Mouse (Mus musculus) lung, embryonic 14.5 days (tissue): ENCODE measurements around the gene Cox10. TPM values are rescaled to one million over a fixed set of nuclear protein-coding genes. Genes with fewer than 3 reads are reported as not detected.

ENCODE experiments used
- ATAC-seq: fragments of 200-750 bp; cut with Nextera tagmentation; 2 replicates; pipeline ENCODE4 v1.8.0; 2017; ENCODE audit warnings: mild to moderate bottlenecking, moderate TSS enrichment, moderate library complexity; ENCODE audit not compliant: insufficient read depth
- DNase-seq: peaks from one replicate; pipeline ENCODE4 v3.0.0-alpha.2; 2015
- H3K27ac ChIP-seq: fragments of 300-500 bp; sonication (generic); 2 replicates; pipeline ENCODE4 v1.5.1; 2014; ENCODE audit warnings: low read depth, mild to moderate bottlenecking, moderate library complexity
- H3K27me3 ChIP-seq: fragments of 300-500 bp; sonication (generic); 2 replicates; pipeline ENCODE4 v1.6.1; 2014; ENCODE audit warnings: low read length, control low read depth; ENCODE audit not compliant: insufficient read depth
- H3K36me3 ChIP-seq: fragments of 300-500 bp; sonication (generic); 2 replicates; pipeline ENCODE4 v1.6.1; 2014; ENCODE audit warnings: control low read depth; ENCODE audit not compliant: insufficient read depth
- H3K4me1 ChIP-seq: fragments of 300-500 bp; sonication (generic); 2 replicates; pipeline ENCODE4 v1.6.1; 2014; ENCODE audit warnings: antibody characterized with exemption, control low read depth; ENCODE audit not compliant: insufficient read depth
- H3K4me2 ChIP-seq: fragments of 300-500 bp; sonication (generic); 2 replicates; pipeline ENCODE4 v1.6.1; 2014; ENCODE audit warnings: mild to moderate bottlenecking
- H3K4me3 ChIP-seq: fragments of 300-500 bp; sonication (generic); 2 replicates; pipeline ENCODE4 v1.5.1; 2014; ENCODE audit warnings: low read depth, low read length
- H3K9ac ChIP-seq: fragments of 300-500 bp; sonication (generic); 2 replicates; pipeline ENCODE4 v1.6.1; 2014
- H3K9me3 ChIP-seq: fragments of 300-500 bp; sonication (generic); 2 replicates; pipeline ENCODE4 v1.6.1; 2016; ENCODE audit warnings: low read depth, low read length, control low read depth
- CTCF ChIP-seq: IDR thresholded peaks from 2 replicates; pipeline ENCODE4 v1.5.1; 2016; ENCODE audit warnings: antibody characterized with exemption, low read depth
- WGBS: fragments of 180-500 bp; shearing (Covaris S2); extraction: QIAGEN DNeasy Blood & Tissue Kit; methylation state at CpG from one replicate; pipeline ENCODE4 v1.1.7; 2014; 5-methylcytosine and 5-hydroxymethylcytosine counted together
- polyA plus RNA-seq: library from polyadenylated mRNA; unstranded; fragments of >200 nt; fragmentation: Nextera tagmentation; extraction: Ambion mirVana; gene quantifications from 2 replicates; pipeline ENCODE4 v1.2.1, GENCODE M21; 2014

The Cox10 gene
- polyA plus RNA-seq, 1 experiment from 2014 or later, result 27.3 TPM

DNA sequence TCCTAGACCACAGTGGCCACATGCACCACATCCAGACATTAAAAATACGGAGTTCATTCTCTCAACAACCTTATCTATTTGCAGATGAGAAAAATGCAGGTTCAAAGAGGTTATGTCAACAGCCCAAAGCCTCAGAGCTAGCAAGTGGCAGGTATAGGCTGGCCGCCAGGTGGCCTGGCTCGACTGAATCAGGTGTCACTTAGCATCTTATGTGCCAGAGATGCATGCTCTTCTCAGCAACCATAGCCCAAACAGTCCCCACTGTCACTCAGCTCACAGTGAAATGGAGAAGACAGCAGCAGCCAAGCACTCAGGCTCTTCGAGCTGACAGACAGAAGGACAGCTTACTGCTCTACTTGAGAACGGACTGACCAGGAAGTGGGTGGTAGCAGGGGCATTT, 44.6 kb downstream of the Cox10 start:
- Histone ChIP-seq H3K9ac (no peak overlapping the region), H3K4me2 (no peak overlapping the region), H3K27ac (no peak overlapping the region), H3K27me3 (no peaks in the 10 kb centered on the region), H3K9me3 (no peaks in the 10 kb centered on the region), H3K4me1 (no peaks in the 10 kb centered on the region), H3K4me3 (no peak overlapping the region), H3K36me3 (no peaks in the 10 kb centered on the region)
- WGBS, result 44% methylated on average over 5 of the region's 5 CpGs
- no peak for DNase-seq
- no peak for ATAC-seq
- peak; percentile 39; the same call in 1 of the 2 replicates for TF ChIP-seq CTCF

GRCm38 (mm10) chr11:64027423-64027822, 51.8 kb downstream of the Cox10 start:
- no peaks in the 10 kb centered on the region for H3K36me3 ChIP-seq
- H3K9ac ChIP-seq, result no peak overlapping the region
- DNase-seq (no peak), ATAC-seq (no peak)
- H3K9me3 ChIP-seq, result no peaks in the 10 kb centered on the region
- H3K4me1 ChIP-seq, result no peaks in the 10 kb centered on the region
- 57% methylated on average over 8 of the region's 8 CpGs for WGBS
- TF ChIP-seq CTCF, result no peak
- H3K27ac ChIP-seq, result no peak overlapping the region
- no peak overlapping the region for H3K4me2 ChIP-seq
- H3K4me3 ChIP-seq, result no peak overlapping the region
- H3K27me3 ChIP-seq, result peaks cover 11% of the 10 kb centered on the region; the same call in 1 of the 2 replicates

DNA sequence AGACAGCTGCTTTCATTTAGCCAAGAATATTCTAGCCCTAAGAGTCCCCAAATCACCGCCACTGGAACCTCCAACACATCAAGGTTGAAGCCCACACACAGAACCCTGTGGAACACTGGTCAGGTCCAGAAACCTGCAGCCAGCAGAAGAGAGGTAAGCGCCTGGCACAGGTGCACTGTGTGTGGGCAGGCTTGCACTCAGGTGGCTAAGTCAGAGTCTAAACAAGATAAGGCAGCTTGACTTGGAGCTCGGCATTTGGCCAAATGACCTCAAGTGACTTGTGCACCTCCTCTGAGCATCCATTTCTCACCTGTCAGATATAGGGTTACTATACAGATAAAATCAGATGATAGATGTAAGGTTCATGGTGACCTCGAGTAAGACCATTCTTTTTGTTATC, 53.4 kb downstream of the Cox10 start:
- no peaks in the 10 kb centered on the region for H3K36me3 ChIP-seq
- H3K4me1 ChIP-seq, result no peaks in the 10 kb centered on the region
- H3K27ac ChIP-seq, result no peak overlapping the region
- H3K27me3 ChIP-seq, result peaks cover 11% of the 10 kb centered on the region; the same call in 1 of the 2 replicates
- WGBS, result 44% methylated on average over 4 of the region's 4 CpGs
- no peak overlapping the region for H3K4me3 ChIP-seq
- H3K9ac ChIP-seq, result no peak overlapping the region
- ATAC-seq, result no peak
- H3K4me2 ChIP-seq, result no peak overlapping the region
- TF ChIP-seq CTCF, result no peak
- no peaks in the 10 kb centered on the region for H3K9me3 ChIP-seq
- DNase-seq, result no peak

DNA sequence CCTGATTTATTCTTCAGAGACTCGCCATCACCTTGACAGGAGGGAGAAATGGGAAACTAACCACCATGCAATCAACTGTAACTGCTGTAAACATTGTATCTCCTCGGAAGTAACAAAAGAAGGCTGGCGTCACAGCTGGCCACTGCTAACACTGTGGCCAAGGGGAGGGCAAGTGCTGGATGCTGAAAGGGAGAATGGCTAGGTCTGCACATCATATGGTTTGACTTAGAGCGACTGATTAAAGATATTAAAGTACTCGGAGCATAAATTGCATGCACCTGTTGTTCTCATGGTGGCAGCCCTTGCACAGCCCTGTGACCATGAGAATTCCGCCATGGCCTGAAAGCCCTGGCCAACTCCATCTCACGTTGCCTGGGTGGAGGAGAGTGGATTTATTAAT, 54.7 kb downstream of the Cox10 start:
- H3K4me2 ChIP-seq, result no peak overlapping the region
- no peaks in the 10 kb centered on the region for H3K9me3 ChIP-seq
- no peak overlapping the region for H3K27ac ChIP-seq
- TF ChIP-seq CTCF, result no peak
- no peak for ATAC-seq
- no peak for DNase-seq
- H3K9ac ChIP-seq, result no peak overlapping the region
- H3K4me1 ChIP-seq, result no peaks in the 10 kb centered on the region
- H3K36me3 ChIP-seq, result no peaks in the 10 kb centered on the region
- H3K4me3 ChIP-seq, result no peak overlapping the region
- peaks cover 11% of the 10 kb centered on the region; the same call in 1 of the 2 replicates for H3K27me3 ChIP-seq
- 56% methylated on average over 7 of the region's 7 CpGs for WGBS

GRCm38 (mm10) chr11:64023380-64023981, 55.8 kb downstream of the Cox10 start:
- no peaks in the 10 kb centered on the region for H3K9me3 ChIP-seq
- no peaks in the 10 kb centered on the region for H3K4me1 ChIP-seq
- WGBS, result 23% methylated on average over 15 of the region's 15 CpGs
- no peak overlapping the region for H3K27ac ChIP-seq
- H3K4me3 ChIP-seq, result no peak overlapping the region
- no peak for TF ChIP-seq CTCF
- no peaks in the 10 kb centered on the region for H3K36me3 ChIP-seq
- ATAC-seq (no peak), DNase-seq (peak; percentile 29)
- no peak overlapping the region for H3K4me2 ChIP-seq
- peaks cover 11% of the 10 kb centered on the region; the same call in 1 of the 2 replicates for H3K27me3 ChIP-seq
- no peak overlapping the region for H3K9ac ChIP-seq

DNA sequence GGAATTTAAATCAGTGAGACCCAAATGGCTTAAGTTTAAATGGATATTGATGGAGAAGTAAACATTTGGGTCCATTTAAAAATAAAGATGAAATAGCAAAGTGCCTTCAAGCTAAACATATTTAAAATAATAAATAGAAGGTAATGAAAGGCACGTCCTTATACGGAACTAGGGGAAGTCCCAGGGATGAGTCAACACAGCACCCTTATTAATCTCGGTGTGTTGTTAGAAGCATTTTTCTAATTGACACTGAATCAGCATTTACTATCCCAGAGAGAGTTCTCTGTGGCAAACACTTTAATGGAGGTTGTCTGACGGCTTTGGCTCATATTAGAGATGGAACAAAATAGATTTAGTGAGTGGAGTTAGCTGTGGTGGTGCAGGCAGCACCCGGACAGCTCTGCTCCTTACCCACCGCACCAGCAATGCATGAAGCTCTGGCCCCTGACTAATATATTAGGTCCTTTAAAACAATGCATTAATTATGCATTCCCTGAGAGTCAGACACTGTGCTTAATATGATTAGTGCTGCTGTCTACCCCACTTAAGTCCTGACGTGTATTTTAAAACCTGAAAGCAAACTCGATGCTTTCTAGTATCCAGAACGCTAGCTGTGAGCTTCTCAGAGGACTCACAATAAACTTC, 56.7 kb downstream of the Cox10 start:
- no peak for ATAC-seq

DNA sequence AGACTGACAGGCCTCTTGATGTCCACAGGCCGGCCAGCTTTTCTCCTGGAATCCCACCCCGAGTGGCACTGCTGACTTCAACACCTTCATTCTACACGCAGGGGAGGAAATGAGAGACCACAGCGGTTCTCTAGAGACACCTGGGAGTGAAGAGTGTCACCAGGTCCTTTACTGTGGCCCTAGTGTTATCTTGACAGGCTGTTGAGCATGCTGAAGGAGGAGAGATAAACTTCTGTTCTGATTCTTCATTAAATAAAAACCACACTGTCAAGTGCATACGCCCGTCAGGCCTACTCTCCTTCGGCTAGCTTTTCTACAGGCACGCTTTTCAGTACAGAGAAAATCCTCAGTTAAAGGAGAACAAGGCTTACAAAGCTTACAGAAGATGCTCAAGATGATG, 60.0 kb downstream of the Cox10 start:
- no peak for DNase-seq
- no peak overlapping the region for H3K27ac ChIP-seq
- no peak overlapping the region for H3K4me2 ChIP-seq
- no peak for TF ChIP-seq CTCF
- H3K36me3 ChIP-seq, result no peaks in the 10 kb centered on the region
- no peaks in the 10 kb centered on the region for H3K9me3 ChIP-seq
- WGBS, result 53% methylated on average over 8 of the region's 8 CpGs
- no peaks in the 10 kb centered on the region for H3K4me1 ChIP-seq
- no peak for ATAC-seq
- H3K4me3 ChIP-seq, result no peak overlapping the region
- H3K9ac ChIP-seq, result no peak overlapping the region
- peaks cover 10% of the 10 kb centered on the region; the same call in 1 of the 2 replicates for H3K27me3 ChIP-seq

More for the DNA sequence above, 56.7 kb downstream of the Cox10 start:
- DNase-seq, result no peak
- Histone ChIP-seq H3K4me1 (no peaks in the 10 kb centered on the region), H3K9ac (no peak overlapping the region), H3K4me3 (no peak overlapping the region), H3K27me3 (peaks cover 11% of the 10 kb centered on the region; the same call in 1 of the 2 replicates), H3K36me3 (no peaks in the 10 kb centered on the region), H3K9me3 (no peaks in the 10 kb centered on the region), H3K4me2 (no peak overlapping the region), H3K27ac (no peak overlapping the region)
- 26% methylated on average over 9 of the region's 9 CpGs for WGBS
- TF ChIP-seq CTCF, result no peak
